Mouse (Mus musculus) urinary bladder, postnatal 25 days (tissue): Measurements from ENCODE around the gene N4bp2.
"Not testable (repeated sequence)": the region's sequence is repeated elsewhere in the genome, so short reads cannot be mapped to it uniquely, and the experiment has no call there.

ENCODE experiments used
- DNase-seq: peaks from one replicate; pipeline ENCODE4 v3.0.0; 2022; ENCODE audit warnings: low spot score

N4bp2 gene

GRCm38 (mm10) chr5:65764786-65765634 lies 1.7 kb downstream of the N4bp2 start:
- peak; percentile 68 for DNase-seq

GRCm38 (mm10) chr5:65765635-65765911 lies 2.3 kb downstream of the N4bp2 start:
- DNase-seq, result no peak

GRCm38 (mm10) chr5:65768007-65768406 lies 4.7 kb downstream of the N4bp2 start:
- DNase-seq, result no peak

GRCm38 (mm10) chr5:65770065-65770464 lies 6.7 kb downstream of the N4bp2 start:
- no peak for DNase-seq

GRCm38 (mm10) chr5:65770493-65770892 lies 7.2 kb downstream of the N4bp2 start:
- no peak for DNase-seq

GRCm38 (mm10) chr5:65773957-65774356 lies 10.6 kb downstream of the N4bp2 start:
- not testable (repeated sequence) for DNase-seq

- DNase-seq, result no peak
Measured at GRCm38 (mm10) chr5:65776166-65776565, 12.8 kb downstream of the N4bp2 start.

GRCm38 (mm10) chr5:65776907-65777306 lies 13.6 kb downstream of the N4bp2 start:
- DNase-seq, result no peak

GRCm38 (mm10) chr5:65778986-65779385 lies 15.7 kb downstream of the N4bp2 start:
- DNase-seq, result not testable (repeated sequence)

GRCm38 (mm10) chr5:65779401-65780063 lies 16.2 kb downstream of the N4bp2 start:
- DNase-seq, result no peak

GRCm38 (mm10) chr5:65781147-65781715 lies 17.9 kb downstream of the N4bp2 start:
- no peak for DNase-seq

- no peak for DNase-seq
Measured at GRCm38 (mm10) chr5:65781769-65782715, 18.7 kb downstream of the N4bp2 start.

- DNase-seq, result no peak
Measured at GRCm38 (mm10) chr5:65790604-65791225, 27.4 kb downstream of the N4bp2 start.

- no peak for DNase-seq
Measured at GRCm38 (mm10) chr5:65794202-65794601, 30.9 kb downstream of the N4bp2 start.

- no peak for DNase-seq
Measured at GRCm38 (mm10) chr5:65794702-65795101, 31.4 kb downstream of the N4bp2 start.

GRCm38 (mm10) chr5:65795293-65795993 lies 32.1 kb downstream of the N4bp2 start:
- DNase-seq, result no peak

- no peak for DNase-seq
Measured at GRCm38 (mm10) chr5:65795994-65796298, 32.6 kb downstream of the N4bp2 start.

- no peak for DNase-seq
Measured at GRCm38 (mm10) chr5:65823601-65824133, 60.3 kb downstream of the N4bp2 start.

GRCm38 (mm10) chr5:65826476-65826875 lies 63.2 kb downstream of the N4bp2 start:
- DNase-seq, result no peak

GRCm38 (mm10) chr5:65827102-65827501 lies 63.8 kb downstream of the N4bp2 start:
- no peak for DNase-seq

- no peak for DNase-seq
Measured at GRCm38 (mm10) chr5:65828261-65828660, 64.9 kb downstream of the N4bp2 start.
